Mouse (Mus musculus) central nervous system, embryonic 11.5 days (tissue): ENCODE measurements around the gene Ankrd61. TPM values are rescaled to one million over a fixed set of nuclear protein-coding genes. Genes with fewer than 3 reads are reported as not detected.

Experiments used
- polyA plus RNA-seq: library from polyadenylated mRNA; depleted of rRNA; stranded (reverse); fragments of >200 nt; gene quantifications from 2 replicates; pipeline ENCODE4 v1.2.3, GENCODE M21; 2012; rRNA removed

Ankrd61 gene
- 0.23 and 0.41 TPM in 2 replicates for polyA plus RNA-seq

DNA sequence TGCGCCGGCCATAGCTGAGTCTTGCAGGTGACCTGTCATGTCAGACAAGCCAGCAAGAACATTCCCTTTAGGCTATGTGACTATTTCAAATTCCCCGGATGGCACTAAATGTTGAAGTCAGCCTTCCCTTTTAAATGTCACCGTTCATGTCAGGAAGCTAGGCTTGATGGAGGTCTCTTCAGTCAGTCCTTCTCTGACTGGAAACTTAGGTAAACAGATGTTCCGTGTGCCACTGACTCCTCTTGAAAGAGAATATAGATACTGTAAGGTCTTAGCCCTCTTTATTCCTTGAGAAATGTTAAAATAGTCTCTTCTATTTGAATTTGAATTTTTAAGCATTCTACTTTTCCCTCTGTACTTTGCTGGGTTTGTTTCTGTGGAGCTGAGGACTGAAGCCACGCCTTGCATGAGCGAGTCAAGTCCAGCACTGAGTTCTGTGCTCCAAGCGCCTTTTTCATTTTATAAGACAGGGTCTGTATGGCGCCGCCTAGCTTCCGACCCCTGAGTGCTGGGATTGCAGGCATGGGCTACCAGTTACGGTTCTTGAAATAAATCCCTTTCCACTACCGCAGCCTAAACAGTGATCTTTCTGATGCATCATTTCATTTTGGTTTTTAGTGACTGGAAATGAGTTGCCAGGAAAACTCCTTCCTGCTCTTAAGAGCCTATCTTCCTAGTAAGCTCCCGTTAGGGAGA lies at the start of gene Ankrd61:
Gene Ankrd61 (minus strand): TSS at position 51 of the 696 bp plus-strand sequence.

DNA sequence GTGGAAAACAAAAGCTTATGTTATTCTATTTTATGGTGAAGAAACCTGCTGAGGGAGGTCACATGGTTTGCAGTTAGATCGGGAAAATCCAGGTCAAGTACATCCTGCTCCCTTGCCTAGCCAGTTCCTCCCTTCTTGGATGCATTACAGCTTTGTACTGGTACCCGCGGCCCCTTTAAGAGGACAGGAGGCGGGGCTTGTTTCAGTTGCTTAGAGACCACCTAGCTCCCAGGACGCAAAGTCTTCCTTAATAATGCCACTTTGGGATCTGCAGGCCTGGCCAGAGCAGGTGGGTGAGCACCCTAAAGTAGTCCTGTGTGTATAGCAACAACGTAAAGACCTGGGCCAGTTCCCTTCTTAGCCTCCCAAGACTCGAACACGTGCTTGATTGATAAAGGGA lies 35.3 kb upstream of the Ankrd61 start, which contains the start of gene Rsph10b:
Gene Rsph10b (plus strand): TSS at position 205 of the 400 bp plus-strand sequence.

DNA sequence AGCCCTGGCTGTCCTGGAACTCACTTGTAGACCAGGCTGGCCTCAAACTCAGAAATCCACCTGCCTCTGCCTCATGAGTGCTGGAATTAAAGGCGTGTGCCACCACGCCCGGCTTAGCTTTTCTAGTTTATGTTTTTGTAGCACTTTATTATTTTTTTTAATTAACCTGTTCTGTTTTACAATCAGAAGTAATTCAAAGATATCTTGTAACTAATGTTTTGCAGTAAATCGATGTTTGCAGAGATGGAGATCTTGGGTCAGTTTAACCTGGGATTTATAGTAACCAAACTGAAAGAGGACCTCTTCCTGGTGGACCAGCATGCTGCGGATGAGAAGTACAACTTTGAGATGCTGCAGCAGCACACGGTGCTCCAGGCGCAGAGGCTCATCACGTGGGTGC lies 30.4 kb upstream of the Ankrd61 start, which contains the start of gene Gm42421:
Gene Gm42421 (plus strand): TSS at position 301 of the 400 bp plus-strand sequence.

DNA sequence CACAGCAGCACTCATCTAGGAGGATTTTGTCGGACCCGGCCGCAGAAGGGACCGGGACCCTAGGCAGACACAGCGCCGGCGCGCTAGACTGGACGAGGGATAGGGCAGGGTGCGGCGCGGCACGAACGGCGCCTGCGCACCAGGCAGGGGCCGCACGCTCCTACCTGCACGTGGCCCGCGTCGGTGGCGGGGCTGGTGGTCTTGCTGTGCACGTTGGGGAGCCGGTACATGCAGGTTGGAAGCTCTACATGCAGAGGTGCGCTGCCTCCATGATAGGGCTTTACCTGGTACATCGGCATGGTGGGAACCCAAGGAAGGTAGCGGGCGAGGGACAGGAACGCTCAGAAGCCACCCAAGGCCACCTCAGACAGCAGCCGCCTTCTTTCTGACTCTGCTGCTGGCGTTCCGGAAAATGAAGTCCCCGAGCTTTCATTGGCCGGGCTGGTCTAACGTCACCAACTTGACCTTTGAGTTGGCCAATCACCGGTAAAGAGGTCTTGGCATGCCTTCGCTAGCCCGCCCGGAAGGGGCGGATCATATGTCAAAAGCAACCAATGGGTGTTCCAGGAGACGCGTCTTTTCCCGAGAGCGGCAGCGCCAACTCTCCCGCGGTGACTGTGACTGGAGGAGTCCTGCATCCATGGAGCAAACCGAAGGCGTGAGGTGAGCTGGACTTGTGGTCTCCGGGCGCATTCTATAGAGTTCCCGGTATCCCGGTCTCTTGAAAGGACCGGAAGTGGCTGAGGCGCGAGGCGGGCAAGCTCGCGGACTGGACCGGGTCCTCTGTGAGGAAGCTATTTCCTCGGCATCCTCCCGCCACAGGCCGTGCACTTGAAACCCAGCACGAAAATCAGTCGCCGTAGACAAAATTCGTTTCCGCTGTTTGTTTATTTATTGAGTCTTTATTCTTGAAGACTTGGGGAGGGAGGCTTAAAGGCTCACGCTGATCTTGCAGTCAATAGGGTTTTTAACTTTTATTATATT lies 12.2 kb upstream of the Ankrd61 start, which contains the start of the genes Aimp2 and Pms2:
Gene Aimp2 (minus strand): TSS at position 431 of the 984 bp plus-strand sequence.
Gene Pms2 (plus strand): TSS at position 548 of the 984 bp plus-strand sequence.

Other genes with a start within 250 kb of the Ankrd61 start
- gene Usp42, start 165.4 kb downstream of the Ankrd61 start, polyA plus RNA-seq = 19.1 and 21.9 TPM in 2 replicates
- 21.1 and 28.6 TPM in 2 replicates for gene Eif2ak1, start 79.9 kb downstream of the Ankrd61 start, polyA plus RNA-seq
- 60.2 and 80.2 TPM in 2 replicates for gene Aimp2, start 12.2 kb upstream of the Ankrd61 start, polyA plus RNA-seq
- 18.8 and 21.6 TPM in 2 replicates for gene Pms2, start 12.3 kb upstream of the Ankrd61 start, polyA plus RNA-seq
- gene Gm42421, start 30.5 kb upstream of the Ankrd61 start, polyA plus RNA-seq = 1.7 and 2.8 TPM in 2 replicates
- 3.7 TPM in 2 replicates for gene Rsph10b, start 35.4 kb upstream of the Ankrd61 start, polyA plus RNA-seq
- 53.6 and 65.0 TPM in 2 replicates for gene Ccz1, start 117.2 kb upstream of the Ankrd61 start, polyA plus RNA-seq
- gene Ocm, start 129.0 kb upstream of the Ankrd61 start, polyA plus RNA-seq = not detected in 2 replicates
- 10.7 and 11.7 TPM in 2 replicates for gene Lmtk2, start 202.8 kb upstream of the Ankrd61 start, polyA plus RNA-seq